Mouse (Mus musculus) frontal cortex, postnatal 10 days (tissue): ENCODE measurements around the gene Cdh23.

Experiments
- DNase-seq, 2 experiments: peaks; one replicate each; pipeline ENCODE4 v3.0.0; 2022; ENCODE audit warnings: low spot score in 2 of 2, mixed read lengths in 1 of 2

Gene Cdh23

GRCm38 (mm10) chr10:60577920-60578737 lies 118.2 kb downstream of the Cdh23 start:
- DNase-seq = no peak

- no peak for DNase-seq
Observed at GRCm38 (mm10) chr10:60577125-60577919, 119.0 kb downstream of the Cdh23 start.

GRCm38 (mm10) chr10:60574851-60575250 lies 121.4 kb downstream of the Cdh23 start:
- DNase-seq = no peak

GRCm38 (mm10) chr10:60571491-60571890 lies 124.8 kb downstream of the Cdh23 start:
- DNase-seq = no peak

- DNase-seq = no peak
Observed at GRCm38 (mm10) chr10:60566369-60567037, 129.8 kb downstream of the Cdh23 start.

GRCm38 (mm10) chr10:60564136-60564535 lies 132.2 kb downstream of the Cdh23 start:
- no peak for DNase-seq

GRCm38 (mm10) chr10:60562946-60563345 lies 133.3 kb downstream of the Cdh23 start:
- no peak for DNase-seq

GRCm38 (mm10) chr10:60558491-60558927 lies 137.8 kb downstream of the Cdh23 start:
- no peak for DNase-seq

GRCm38 (mm10) chr10:60552951-60553635 lies 143.2 kb downstream of the Cdh23 start:
- no peak for DNase-seq

GRCm38 (mm10) chr10:60539164-60539914 lies 157.0 kb downstream of the Cdh23 start:
- DNase-seq = no peak

- DNase-seq = no peak
Observed at GRCm38 (mm10) chr10:60536098-60536811, 160.0 kb downstream of the Cdh23 start.

GRCm38 (mm10) chr10:60532502-60532901 lies 163.8 kb downstream of the Cdh23 start:
- DNase-seq = no peak

GRCm38 (mm10) chr10:60531349-60531748 lies 164.9 kb downstream of the Cdh23 start:
- DNase-seq = peak in 1 of 2 experiments; percentile 20

GRCm38 (mm10) chr10:60530633-60531032 lies 165.7 kb downstream of the Cdh23 start:
- no peak for DNase-seq

- DNase-seq = no peak
Observed at GRCm38 (mm10) chr10:60527949-60528348, 168.3 kb downstream of the Cdh23 start.

GRCm38 (mm10) chr10:60525081-60525480 lies 171.2 kb downstream of the Cdh23 start:
- no peak for DNase-seq

- no peak for DNase-seq
Observed at GRCm38 (mm10) chr10:60516286-60516685, 180.0 kb downstream of the Cdh23 start.

- no peak for DNase-seq
Observed at GRCm38 (mm10) chr10:60498538-60498937, 197.8 kb downstream of the Cdh23 start.

- DNase-seq = no peak
Observed at GRCm38 (mm10) chr10:60495070-60495469, 201.2 kb downstream of the Cdh23 start.

- no peak for DNase-seq
Observed at GRCm38 (mm10) chr10:60491538-60491937, 204.8 kb downstream of the Cdh23 start.
